Mouse (Mus musculus) spleen, embryonic (tissue): ENCODE results near the gene Cxcl12.

Experiments
- CTCF ChIA-PET: fragments of 350-600 bp; sonication (Branson Sonifier 250); formaldehyde crosslinking; loops from one replicate; lab custom pipeline; 2022; lab: Charles Lee

The Cxcl12 gene

GRCm38 (mm10) chr6:117173876-117174275 is 5.5 kb downstream of the Cxcl12 start:
- CTCF ChIA-PET: interaction anchor here (1.0 kb wide), 1 partner anchor 8 kb away, joined by 3 read pairs; no protein-coding TSS in a partner anchor

- CTCF ChIA-PET: no interaction called here
These were observed 6.9 kb downstream of the Cxcl12 start for GRCm38 (mm10) chr6:117175113-117175793.

- CTCF ChIA-PET: no interaction called here
These were observed 8.1 kb downstream of the Cxcl12 start for GRCm38 (mm10) chr6:117176406-117176805.

DNA sequence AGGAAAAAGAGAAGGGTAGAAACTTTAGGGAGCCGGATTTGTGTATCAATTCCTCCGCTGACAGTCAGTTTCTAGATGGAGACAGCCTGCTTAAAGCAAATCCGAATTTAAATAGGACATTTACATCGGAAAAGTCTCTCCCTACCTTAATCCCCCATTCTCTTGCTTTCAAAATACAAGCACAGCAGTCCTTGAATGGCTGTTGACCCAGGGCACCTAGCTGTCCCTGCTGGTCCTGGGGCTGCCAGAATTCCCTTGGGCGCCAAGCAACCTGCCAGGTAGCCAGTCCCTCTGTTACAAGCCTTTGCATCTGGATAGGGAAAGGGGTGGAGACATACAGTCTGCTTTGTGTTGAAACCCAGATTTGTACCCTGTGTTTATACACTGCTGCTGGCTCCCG is 12.0 kb downstream of the Cxcl12 start:
- CTCF ChIA-PET: no interaction called here

DNA sequence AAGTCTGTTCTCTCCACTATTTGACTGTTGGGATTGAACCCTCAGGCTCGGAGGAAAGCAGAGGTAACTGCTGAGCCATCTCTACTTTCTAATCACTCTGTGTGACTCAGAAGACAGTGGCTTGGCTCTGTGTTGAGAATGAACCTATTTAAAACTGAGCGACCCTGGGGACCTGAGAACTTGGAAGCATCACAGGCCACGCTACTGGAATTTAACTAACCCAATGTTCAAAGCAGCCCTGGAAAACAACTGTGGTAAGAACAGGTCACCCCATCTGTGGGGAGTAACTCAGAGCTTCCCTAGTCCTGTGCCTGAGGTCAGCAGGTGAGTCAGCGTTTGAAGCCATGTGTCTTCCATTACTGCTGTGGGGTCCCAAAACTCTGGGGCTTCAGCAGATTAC is 17.0 kb downstream of the Cxcl12 start:
- CTCF ChIA-PET: no interaction called here

- CTCF ChIA-PET: no interaction called here
These were observed 22.1 kb downstream of the Cxcl12 start for GRCm38 (mm10) chr6:117190453-117190852.

- CTCF ChIA-PET: no interaction called here
These were observed 23.4 kb downstream of the Cxcl12 start for GRCm38 (mm10) chr6:117191741-117192140.

GRCm38 (mm10) chr6:117192678-117193077 is 24.3 kb downstream of the Cxcl12 start:
- CTCF ChIA-PET: no interaction called here

- CTCF ChIA-PET: no interaction called here
These were observed 26.9 kb downstream of the Cxcl12 start for GRCm38 (mm10) chr6:117195270-117195669.

DNA sequence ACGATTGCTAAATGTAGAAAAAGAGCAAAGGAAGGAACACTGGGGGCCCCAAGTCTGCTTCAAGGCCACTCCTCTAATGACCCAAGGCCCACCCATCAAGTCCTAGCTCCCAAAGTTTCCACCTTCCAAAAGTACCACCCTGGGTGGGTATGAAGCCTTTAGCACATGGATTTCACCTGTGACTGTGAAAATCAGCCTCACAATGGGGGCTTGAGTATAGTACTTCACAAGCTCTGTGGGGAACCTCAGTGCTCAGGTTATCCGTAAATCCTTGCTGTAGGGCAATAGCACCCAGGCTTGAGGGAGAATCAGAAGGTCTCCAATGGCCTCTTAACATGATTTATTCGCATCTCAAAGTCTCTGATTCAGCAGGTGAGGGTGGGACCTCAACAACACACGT is 30.5 kb downstream of the Cxcl12 start:
- CTCF ChIA-PET: no interaction called here

GRCm38 (mm10) chr6:117199718-117200117 is 31.4 kb downstream of the Cxcl12 start:
- CTCF ChIA-PET: no interaction called here

- CTCF ChIA-PET: no interaction called here
These were observed 32.6 kb downstream of the Cxcl12 start for GRCm38 (mm10) chr6:117200916-117201315.

DNA sequence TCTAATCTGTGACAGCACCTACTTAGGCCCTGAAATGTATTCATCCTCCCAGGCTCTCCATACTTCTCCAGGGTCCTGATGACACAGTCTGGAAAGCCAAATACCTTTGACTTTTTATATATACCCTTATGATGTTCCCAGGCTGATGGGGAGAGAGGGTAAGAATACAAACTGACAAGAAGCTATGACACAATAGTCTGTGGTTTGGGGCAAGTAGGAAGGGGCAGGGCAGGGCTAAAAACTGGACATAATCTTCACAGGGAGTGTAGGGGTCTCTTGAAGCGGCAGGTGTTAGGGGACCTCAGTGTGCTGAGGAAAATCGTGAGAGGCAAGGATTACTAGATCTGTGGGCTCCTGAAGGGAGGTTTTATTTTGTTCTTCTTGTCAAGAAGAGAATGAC is 33.1 kb downstream of the Cxcl12 start:
- CTCF ChIA-PET: no interaction called here

DNA sequence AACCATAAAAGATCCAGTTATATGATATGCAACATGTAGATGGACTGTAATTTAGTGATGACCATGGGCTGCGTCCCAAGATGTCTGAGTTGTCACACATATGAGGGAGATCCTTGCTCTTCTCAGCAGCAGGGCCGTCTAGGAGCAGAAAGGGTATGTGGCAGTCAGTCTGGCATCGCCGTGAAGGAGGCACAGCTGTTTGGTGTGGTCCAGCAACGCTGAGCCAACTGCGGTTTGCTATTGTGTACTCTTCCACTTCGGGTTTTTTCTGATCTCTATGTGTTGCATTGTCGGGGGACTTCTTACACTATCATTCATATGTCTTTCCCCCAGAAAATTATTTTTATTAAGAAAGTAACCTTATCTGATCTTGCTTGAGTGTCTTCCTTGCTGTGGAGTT is 33.5 kb downstream of the Cxcl12 start:
- CTCF ChIA-PET: no interaction called here

GRCm38 (mm10) chr6:117202856-117203400 is 34.6 kb downstream of the Cxcl12 start:
- CTCF ChIA-PET: no interaction called here

GRCm38 (mm10) chr6:117204112-117204511 is 35.8 kb downstream of the Cxcl12 start:
- CTCF ChIA-PET: no interaction called here

DNA sequence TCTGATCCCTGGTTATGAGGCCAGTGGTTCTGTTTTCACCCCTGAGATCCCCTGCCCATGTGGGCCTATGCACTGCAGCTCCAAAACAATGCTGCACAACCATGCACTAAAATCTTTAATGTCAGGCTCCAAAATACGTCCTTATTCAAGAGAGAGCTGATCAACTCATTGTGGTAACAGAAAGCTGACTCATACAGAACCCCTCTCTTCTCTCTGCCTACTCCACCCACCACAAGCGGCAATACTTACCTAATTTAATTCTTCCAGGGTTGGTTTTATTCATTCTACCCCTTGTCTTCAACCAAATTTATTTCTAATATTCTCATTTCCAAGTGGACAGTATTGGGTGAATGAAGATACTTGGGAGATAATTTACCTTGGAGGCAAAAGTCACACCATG is 38.5 kb downstream of the Cxcl12 start:
- CTCF ChIA-PET: no interaction called here

DNA sequence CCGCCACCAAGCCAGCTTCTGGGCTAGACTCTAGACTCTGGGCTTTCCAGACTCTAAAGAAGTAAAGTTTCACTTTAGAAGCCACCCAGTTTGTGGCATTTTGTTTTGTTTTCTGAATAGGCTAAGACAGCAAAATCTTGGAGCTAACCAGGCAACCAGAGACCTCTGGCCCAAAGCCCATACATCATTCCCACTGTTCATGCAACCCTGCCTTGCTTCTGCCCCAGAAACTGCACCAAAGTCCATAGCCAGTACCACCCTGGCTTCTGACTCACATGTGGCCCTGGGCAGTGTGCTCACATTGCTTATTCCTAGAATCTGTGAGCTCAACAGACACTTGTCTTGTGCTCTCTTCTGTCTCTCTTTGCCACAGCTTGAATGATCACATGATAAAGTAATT is 39.0 kb downstream of the Cxcl12 start:
- CTCF ChIA-PET: no interaction called here

DNA sequence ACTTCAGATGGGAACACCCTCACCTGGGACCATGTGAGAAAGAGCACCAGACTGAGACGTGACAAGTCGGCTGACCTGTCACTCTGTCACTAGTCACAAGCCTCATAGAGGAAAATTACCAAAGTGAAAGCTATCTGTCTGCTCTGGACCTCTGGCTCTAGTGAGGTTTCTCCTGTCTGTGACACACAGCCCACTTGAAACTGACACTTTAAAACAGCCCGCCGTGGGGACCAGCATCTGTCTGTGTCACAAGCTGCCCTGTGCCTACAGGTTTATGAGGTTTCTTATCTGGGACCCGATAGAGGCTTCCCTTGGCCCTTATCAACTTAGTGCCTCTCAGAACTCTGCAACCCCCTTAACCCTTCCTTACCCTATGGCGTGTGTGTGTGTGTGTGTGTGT is 41.8 kb downstream of the Cxcl12 start:
- CTCF ChIA-PET: interaction anchor here (0.7 kb wide), 1 partner anchor 39 kb away, joined by 4 read pairs; no protein-coding TSS in a partner anchor

DNA sequence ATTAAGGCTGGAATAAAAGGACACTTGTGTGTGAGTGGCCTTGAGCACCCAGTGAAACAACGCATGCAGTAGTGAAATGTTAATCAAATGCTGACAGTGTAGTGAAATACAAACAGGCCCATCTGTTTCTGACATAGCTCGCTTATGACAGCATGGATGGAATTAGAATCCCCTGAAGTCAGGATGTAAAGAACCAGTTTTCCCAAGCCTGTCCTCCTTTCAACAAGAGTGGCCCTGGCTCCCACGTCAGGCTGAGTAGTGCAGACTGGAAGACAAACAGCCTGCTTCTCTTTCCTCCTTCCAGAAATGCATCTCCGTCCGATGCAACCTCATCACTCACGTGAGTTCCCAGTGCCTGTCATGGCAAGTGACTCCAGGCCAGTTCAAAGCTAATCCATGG is 42.2 kb downstream of the Cxcl12 start:
- CTCF ChIA-PET: interaction anchor here (0.6 to 0.7 kb wide), 2 partner anchors 39 to 800 kb away, joined by 4 to 17 read pairs; no protein-coding TSS in a partner anchor

GRCm38 (mm10) chr6:117214506-117214905 is 46.2 kb downstream of the Cxcl12 start:
- CTCF ChIA-PET: no interaction called here

DNA sequence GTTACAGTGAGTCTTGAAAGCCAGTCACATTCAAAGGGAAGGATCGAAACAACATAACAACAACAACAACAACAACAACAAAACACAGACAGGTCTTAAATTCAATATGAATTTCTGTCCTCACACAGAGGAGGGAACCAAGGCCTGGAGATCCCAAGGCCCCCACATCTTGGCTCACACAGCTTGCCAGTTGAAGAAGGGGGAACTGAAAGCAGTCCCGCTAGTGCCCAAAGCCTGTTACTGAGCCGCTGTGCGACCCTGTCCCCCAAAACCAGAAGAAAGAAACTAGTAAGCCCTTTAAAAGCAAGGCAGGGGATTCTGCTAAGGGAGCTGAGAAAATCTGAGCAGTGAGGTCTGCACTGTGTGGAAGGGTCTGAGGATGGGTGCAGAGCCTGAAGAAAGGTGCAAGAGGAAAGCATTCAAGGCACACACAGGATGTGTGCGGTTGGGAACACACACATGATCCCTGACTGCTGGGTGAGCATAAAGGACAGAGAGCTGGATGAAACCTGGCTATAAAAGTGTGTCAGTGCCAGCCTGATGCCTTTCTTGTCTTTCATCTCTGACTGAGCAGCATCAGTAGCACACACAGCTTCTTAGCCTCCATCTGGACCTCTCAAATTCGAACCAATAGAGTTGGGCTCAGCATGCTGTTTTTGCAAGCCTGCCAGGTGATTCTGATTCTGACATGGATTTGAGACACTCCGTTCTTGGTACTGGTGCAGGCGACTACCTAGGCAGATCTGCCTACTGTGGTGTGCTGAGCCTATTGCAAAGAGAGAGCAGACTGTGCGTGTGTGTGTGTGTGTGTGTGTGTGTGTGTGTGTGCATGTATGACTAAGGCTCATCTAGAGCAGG is 50.3 kb downstream of the Cxcl12 start:
- CTCF ChIA-PET: no interaction called here

GRCm38 (mm10) chr6:117219300-117219680 is 51.0 kb downstream of the Cxcl12 start:
- CTCF ChIA-PET: no interaction called here
